Mouse (Mus musculus): ENCODE data around the gene Fndc3b. TPM values are rescaled to one million over a fixed set of nuclear protein-coding genes. Genes with fewer than 3 reads are reported as not detected.

Fndc3b gene
- polyA plus RNA-seq, 1 experiment from 2014 or later = 13.2 TPM

DNA sequence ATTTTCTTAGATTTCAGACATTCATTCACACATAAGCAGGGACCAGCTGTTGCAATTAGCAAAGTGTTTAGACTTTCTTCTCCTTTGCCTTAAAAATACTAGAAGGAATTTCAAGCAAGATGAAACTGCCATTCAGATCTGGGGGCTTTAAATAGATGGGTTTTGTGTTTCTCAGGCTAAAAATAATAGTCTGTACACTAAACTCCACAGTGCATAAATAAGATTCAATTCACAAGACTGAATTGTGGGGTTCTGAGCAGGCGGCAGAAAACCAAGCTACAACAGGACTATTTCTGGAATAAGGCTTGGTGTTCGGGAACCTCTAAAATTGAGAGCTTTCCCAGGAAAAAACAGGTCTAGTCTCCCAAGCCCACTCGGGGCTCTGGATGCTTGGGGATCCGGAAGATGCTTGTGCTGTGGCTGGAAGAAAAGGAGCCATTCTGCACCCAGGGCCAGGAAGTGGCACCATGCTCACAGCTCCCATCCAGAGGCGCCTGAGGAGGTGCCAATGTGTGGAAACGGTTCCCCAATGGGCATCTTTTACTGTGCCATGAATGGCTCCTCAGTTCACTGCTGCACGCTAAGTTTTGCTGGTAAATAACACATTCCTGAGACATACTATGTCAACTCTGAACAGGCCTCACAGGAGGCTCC, 117.5 kb downstream of the Fndc3b start:
- no peak overlapping the region for H3K27ac ChIP-seq
- H3K27me3 ChIP-seq = no peaks in the 10 kb centered on the region
- no peak for ATAC-seq (ENCODE audit: low FRiP score)
- H3K9ac ChIP-seq = no peak overlapping the region
- H3K4me3 ChIP-seq (replicated peaks) = no peak overlapping the region
- no peaks in the 10 kb centered on the region for H3K4me1 ChIP-seq
- WGBS = 93% methylated on average over 7 of the region's 7 CpGs
- no peak overlapping the region for H3K4me2 ChIP-seq
- no peaks in the 10 kb centered on the region for H3K9me3 ChIP-seq
- H3K36me3 ChIP-seq (replicated peaks) = no peaks in the 10 kb centered on the region

GRCm38 (mm10) chr3:27592728-27593484, 118.2 kb downstream of the Fndc3b start:
- Histone ChIP-seq H3K9me3 (no peaks in the 10 kb centered on the region), H3K27ac (no peak overlapping the region), H3K36me3 (replicated peaks) (no peaks in the 10 kb centered on the region), H3K4me1 (no peaks in the 10 kb centered on the region), H3K4me2 (no peak overlapping the region), H3K4me3 (replicated peaks) (no peak overlapping the region), H3K27me3 (no peaks in the 10 kb centered on the region), H3K9ac (no peak overlapping the region)
- 87% methylated on average over 11 of the region's 11 CpGs for WGBS
- no peak for ATAC-seq (ENCODE audit: low FRiP score)

DNA sequence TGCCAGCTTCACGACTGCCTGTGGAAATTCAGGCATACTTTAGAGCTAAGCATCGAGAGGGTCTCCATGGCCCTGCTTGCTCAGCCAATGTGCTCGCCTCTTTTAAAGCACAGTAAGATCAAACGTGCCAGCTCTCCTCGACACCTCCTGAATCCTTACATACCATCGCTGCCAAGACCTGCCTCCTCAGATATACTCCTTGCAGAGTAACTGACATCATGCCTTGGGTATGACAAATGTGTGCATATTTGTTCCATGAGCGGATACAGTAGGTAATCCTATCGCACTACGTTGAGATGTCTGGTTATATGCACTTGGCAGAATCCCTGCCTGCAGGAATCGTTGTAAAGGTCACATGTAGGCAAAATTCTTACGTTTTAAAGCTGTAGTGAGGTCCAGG, 120.3 kb downstream of the Fndc3b start:
- Histone ChIP-seq H3K4me1 (no peaks in the 10 kb centered on the region), H3K36me3 (replicated peaks) (no peaks in the 10 kb centered on the region), H3K4me2 (no peak overlapping the region), H3K9ac (no peak overlapping the region), H3K9me3 (no peaks in the 10 kb centered on the region), H3K4me3 (replicated peaks) (no peak overlapping the region), H3K27me3 (no peaks in the 10 kb centered on the region), H3K27ac (no peak overlapping the region)
- ATAC-seq (ENCODE audit: low FRiP score) = no peak
- 89% methylated on average over 11 of the region's 11 CpGs for WGBS

- Histone ChIP-seq H3K27ac (no peak overlapping the region), H3K4me3 (replicated peaks) (no peak overlapping the region), H3K27me3 (no peaks in the 10 kb centered on the region), H3K4me2 (no peak overlapping the region), H3K4me1 (no peaks in the 10 kb centered on the region; the same call in 1 of the 2 replicates), H3K9ac (no peak overlapping the region), H3K36me3 (replicated peaks) (no peaks in the 10 kb centered on the region), H3K9me3 (no peaks in the 10 kb centered on the region)
- WGBS = 96% methylated on average over 3 of the region's 3 CpGs
- no peak for ATAC-seq (ENCODE audit: low FRiP score)
Measured at GRCm38 (mm10) chr3:27589305-27589704, 121.8 kb downstream of the Fndc3b start.

- no peak overlapping the region for H3K27ac ChIP-seq
- H3K4me2 ChIP-seq = no peak overlapping the region
- no peak overlapping the region for H3K9ac ChIP-seq
- H3K9me3 ChIP-seq = no peaks in the 10 kb centered on the region
- WGBS = 93% methylated on average over 11 of the region's 11 CpGs
- ATAC-seq (ENCODE audit: low FRiP score) = no peak
- H3K36me3 ChIP-seq (replicated peaks) = no peaks in the 10 kb centered on the region
- H3K4me3 ChIP-seq (replicated peaks) = no peak overlapping the region
- H3K27me3 ChIP-seq = no peaks in the 10 kb centered on the region
- no peaks in the 10 kb centered on the region; the same call in 1 of the 2 replicates for H3K4me1 ChIP-seq
Measured at GRCm38 (mm10) chr3:27588604-27589003, 122.5 kb downstream of the Fndc3b start.

DNA sequence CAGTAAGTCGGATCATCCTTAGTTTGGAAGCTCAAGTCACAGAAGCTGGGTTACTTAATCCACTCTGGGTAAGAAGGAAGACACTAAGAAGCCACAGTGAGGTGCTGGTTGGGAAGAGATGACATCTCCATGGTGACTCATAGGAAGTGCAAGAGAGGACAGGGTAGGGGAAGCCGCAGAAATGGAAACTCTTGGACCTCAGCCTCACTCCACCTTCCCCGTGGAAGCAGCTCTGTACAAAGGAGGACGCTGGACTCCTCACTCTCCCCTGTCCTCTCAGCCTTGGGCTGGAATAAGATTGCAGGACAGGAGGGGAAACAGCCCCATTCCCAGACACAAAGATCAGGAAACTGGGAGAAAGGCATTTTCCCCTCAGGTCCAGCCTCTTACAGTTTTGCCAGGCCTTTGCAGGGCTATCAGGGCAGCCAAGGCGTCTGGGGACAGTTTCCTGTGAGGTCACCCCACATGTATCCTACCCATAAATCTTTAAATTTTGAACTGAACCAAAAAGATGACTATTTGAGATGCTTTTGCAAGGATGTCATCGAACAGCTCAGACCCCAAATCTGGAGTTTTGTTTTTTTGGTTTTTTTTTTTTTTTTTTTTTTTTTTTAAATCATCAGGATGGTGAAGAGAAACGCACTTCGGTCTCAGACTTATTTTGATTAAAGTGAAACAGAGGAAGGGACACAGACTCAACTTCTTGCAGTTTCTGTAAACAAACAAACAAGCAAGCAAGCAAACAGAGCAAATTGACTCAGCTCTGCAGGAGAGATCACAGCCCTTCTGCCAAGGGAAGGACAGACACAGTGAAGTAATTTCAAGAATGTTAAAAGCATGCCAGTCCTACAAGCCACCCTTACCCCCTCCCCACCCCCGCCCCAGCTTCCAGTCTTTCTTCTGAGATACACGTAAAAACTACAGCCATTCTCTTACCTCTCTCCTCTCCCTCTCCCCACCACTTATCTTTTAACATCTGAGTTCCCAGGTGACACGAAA, 126.2 kb downstream of the Fndc3b start:
- Histone ChIP-seq H3K27ac (no peak overlapping the region), H3K27me3 (no peaks in the 10 kb centered on the region), H3K4me1 (peaks cover 15% of the 10 kb centered on the region), H3K4me3 (replicated peaks) (no peak overlapping the region), H3K9me3 (no peaks in the 10 kb centered on the region), H3K4me2 (no peak overlapping the region), H3K9ac (no peak overlapping the region; the same call in 1 of the 2 replicates), H3K36me3 (replicated peaks) (no peaks in the 10 kb centered on the region)
- 65% methylated on average over 11 of the region's 11 CpGs for WGBS
- ATAC-seq (ENCODE audit: low FRiP score) = no peak

DNA sequence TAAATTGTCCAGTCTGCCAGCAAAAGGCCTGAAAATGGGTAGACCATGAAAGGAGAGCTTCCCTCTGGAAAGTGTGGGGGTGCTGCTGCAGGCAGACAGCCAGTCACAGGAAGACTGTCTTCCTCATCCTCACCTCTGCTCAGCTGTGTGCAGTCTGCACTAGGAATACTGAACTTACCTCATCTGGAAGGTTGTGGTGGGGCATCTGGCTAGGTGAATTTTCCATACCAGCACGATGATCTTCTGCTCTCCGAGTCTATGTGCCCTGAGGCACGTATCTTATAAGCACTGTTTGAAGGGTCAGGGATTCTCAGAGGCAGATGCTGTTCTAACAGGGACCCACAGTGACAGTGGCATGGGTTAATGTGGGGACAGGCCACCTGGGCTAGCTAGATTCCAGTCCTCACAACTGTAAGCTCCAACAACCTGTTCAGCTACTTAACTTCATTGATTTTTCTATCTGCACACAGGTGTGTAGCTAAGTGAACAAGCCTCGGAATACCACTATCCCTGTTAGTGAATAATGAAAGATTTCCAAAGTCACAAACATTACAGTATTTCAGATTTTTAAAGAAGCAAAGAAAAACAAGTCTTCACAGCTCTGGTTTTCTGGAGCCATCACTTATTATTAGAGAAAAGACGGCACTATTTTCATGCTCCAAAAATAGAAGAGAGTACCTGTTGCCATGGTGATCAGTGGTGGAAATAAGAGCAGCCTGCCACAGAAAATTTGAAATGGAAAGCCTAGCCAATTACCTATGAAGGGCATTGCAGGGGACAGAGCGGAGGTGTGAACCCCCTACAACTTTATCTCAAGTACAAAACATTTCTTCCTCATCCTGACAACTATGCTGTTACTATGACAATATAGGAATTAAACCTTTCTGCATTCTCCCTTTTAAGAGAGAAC, 128.9 kb downstream of the Fndc3b start:
- H3K9ac ChIP-seq = no peak overlapping the region
- no peaks in the 10 kb centered on the region for H3K36me3 ChIP-seq (replicated peaks)
- no peaks in the 10 kb centered on the region for H3K27me3 ChIP-seq
- H3K27ac ChIP-seq = no peak overlapping the region
- ATAC-seq (ENCODE audit: low FRiP score) = no peak
- H3K4me2 ChIP-seq = no peak overlapping the region
- H3K4me1 ChIP-seq = peaks cover 22% of the 10 kb centered on the region
- H3K4me3 ChIP-seq (replicated peaks) = no peak overlapping the region
- 78% methylated on average over 6 of the region's 6 CpGs for WGBS
- H3K9me3 ChIP-seq = no peaks in the 10 kb centered on the region

- no peaks in the 10 kb centered on the region for H3K27me3 ChIP-seq
- 89% methylated on average over 8 of the region's 8 CpGs for WGBS
- H3K4me2 ChIP-seq = no peak overlapping the region
- H3K36me3 ChIP-seq (replicated peaks) = no peaks in the 10 kb centered on the region
- H3K27ac ChIP-seq = no peak overlapping the region
- no peak overlapping the region for H3K9ac ChIP-seq
- no peaks in the 10 kb centered on the region for H3K9me3 ChIP-seq
- peaks cover 22% of the 10 kb centered on the region for H3K4me1 ChIP-seq
- ATAC-seq (ENCODE audit: low FRiP score) = no peak
- H3K4me3 ChIP-seq (replicated peaks) = no peak overlapping the region
Measured at GRCm38 (mm10) chr3:27580956-27581355, 130.2 kb downstream of the Fndc3b start.

DNA sequence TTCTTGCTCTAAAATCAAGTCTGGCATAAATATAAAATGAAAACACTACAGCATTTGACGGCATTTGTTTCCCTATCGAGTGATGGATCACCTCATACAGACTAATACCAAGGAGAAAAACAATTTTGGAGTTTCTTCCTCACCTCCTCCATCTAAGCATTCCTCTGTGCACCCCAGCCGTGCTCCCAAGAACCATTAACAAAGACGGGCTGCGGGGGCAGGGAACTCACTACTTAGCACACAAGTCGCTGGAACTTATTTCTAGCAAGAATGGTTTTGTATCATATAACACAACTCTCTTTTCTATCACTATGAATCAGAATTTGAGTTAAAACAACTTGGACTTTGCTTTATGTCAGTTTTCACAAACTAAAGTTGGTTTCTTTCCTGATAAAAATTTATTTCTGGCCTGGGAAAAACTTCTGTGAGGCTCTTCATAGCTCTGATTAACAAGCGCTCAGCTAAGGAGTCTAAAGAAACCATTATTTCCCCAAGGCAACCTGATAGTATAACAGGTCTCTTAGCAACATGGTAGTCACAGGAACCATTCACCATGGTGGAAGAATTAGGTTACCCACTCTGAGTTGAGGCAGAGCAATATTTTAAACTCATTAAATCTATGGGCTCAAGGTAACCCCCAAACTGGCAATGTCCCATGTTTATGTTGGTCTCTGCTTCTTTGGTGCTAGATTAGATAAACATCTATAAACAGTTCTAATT, 131.1 kb downstream of the Fndc3b start:
- H3K27ac ChIP-seq = no peak overlapping the region
- WGBS = 26% methylated on average over 7 of the region's 7 CpGs

DNA sequence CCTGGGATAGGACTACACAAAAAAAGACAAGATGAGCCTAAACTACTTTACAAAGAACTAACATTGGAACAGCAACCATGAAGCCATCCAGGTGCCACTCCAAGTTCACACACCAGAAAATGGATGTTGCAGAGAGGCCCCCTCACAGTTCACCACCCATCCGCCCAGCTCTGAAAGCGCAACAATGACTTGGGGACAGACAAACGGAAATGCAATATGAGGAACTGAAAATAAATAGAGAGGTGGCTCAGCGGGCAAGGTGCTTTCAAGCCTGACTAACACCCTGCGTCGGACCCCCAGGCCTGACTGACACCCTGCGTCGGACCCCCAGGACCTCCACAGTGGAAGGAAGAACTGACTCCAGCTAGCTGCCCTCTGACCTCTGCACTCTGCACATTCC, 131.9 kb downstream of the Fndc3b start:
- Histone ChIP-seq H3K4me1 (peaks cover 24% of the 10 kb centered on the region), H3K4me3 (replicated peaks) (no peak overlapping the region), H3K36me3 (replicated peaks) (no peaks in the 10 kb centered on the region), H3K9ac (no peak overlapping the region), H3K27ac (no peak overlapping the region), H3K27me3 (no peaks in the 10 kb centered on the region), H3K9me3 (no peaks in the 10 kb centered on the region), H3K4me2 (no peak overlapping the region)
- 49% methylated on average over 8 of the region's 8 CpGs for WGBS
- ATAC-seq (ENCODE audit: low FRiP score) = no peak

More for the DNA sequence above, 131.1 kb downstream of the Fndc3b start:
- no peaks in the 10 kb centered on the region for H3K36me3 ChIP-seq (replicated peaks)
- peaks cover 22% of the 10 kb centered on the region for H3K4me1 ChIP-seq
- H3K4me2 ChIP-seq = no peak overlapping the region
- H3K9ac ChIP-seq = no peak overlapping the region
- no peaks in the 10 kb centered on the region for H3K9me3 ChIP-seq
- H3K4me3 ChIP-seq (replicated peaks) = no peak overlapping the region
- no peaks in the 10 kb centered on the region for H3K27me3 ChIP-seq
- no peak for ATAC-seq (ENCODE audit: low FRiP score)

Data from forebrain, embryonic 12.5 days (tissue).